Mouse (Mus musculus) G1E (cell line): ENCODE measurements around the gene Olfr1097.

Source experiments
- CTCF ChIP-seq: IDR thresholded peaks from 2 replicates; pipeline ENCODE4 v1.5.1; 2012; ENCODE audit warnings: low read depth, low read length, inconsistent platforms, mixed read lengths
- TAL1 ChIP-seq: conservative IDR thresholded peaks from 2 replicates; pipeline ENCODE4 v1.6.1; 2012; ENCODE audit warnings: low read depth, low read length, inconsistent platforms, mixed read lengths

DNA sequence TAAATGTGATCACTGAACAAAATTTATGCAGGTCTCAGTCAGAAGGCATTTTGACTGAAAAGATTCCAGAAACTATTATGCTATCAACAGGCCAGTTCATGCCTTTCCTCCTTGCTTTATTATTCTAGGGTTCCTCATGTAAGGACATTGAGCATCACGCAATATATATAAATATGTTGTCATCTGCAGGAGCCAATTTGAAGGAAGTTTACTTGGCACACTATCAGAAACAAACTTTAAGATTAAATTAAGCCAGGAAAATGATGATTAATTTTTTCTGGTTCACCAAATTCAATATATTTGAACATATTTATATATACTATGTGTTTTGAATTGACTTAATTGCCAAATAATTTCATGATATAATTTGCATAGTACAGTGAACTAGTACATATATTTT is 32.4 kb upstream of the Olfr1097 start, which contains the start of gene Olfr1098:
- no peak for TF ChIP-seq CTCF
- no peak for TF ChIP-seq TAL1
